ENCODE assay signal across 1 mouse cellular context in the genomic region with DNA sequence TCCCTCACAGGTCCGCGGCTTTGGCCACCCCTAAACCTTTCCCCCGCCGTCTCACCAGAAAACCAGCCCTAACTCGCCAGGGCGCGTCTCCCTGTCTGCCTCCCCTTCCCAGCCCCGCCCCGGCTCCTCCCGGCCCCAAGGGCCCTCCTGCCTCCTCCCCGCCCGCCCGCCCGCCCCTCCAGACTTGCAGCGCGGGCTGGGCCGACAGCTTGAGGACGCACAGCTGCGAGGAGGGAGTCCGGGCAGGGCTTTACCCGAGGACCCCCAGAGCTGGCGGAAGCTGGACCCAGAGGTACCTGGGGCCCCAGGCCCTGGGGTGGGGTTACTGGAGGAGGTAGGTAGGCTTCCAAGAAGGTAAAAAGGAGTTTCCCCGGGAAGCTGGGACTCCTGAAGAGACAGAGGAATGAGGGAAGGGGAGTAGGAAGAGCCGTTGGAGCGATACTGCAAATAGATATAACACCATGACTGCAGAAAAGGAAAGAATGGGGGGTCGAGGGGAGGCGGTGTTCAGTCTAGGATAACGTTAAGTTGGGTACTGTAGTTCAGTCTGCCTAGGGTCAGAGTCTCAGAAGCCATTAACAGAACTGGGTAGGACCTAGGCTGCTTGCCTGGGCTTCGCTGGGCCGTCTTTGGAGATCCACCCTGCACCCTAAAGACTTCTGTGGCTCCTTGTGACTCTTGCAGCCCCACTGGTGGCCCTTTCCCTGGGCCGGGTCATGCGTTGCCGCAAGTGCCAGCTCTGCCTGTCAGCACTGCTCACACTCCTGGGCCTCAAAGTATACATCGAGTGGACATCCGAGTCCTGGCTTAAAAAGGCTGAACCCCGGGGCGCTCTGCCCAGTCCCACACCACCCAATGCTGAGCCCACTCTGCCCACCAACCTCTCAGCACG.
TF ChIP-seq lines count a peak whose summit lies in the region.

No protein-coding gene starts in this region.

TF ChIP-seq in C2C12, 6 proteins besides CTCF, POLR2A, EP300 and RAD21:
- TF ChIP-seq CEBPB (IDR thresholded peaks at IDR 0.05; ENCODE audit: low read depth) (no peak), MYOD1 (IDR thresholded peaks at IDR 0.05; ENCODE audit: control insufficient read depth, insufficient read length, low read depth) (no peak), MAX (IDR thresholded peaks at IDR 0.05) (no peak), USF1 (IDR thresholded peaks at IDR 0.05; ENCODE audit: low read depth) (no peak), FOSL1 (IDR thresholded peaks at IDR 0.05; ENCODE audit: insufficient read depth, low read length, poor library complexity, severe bottlenecking) (no peak), MYOG (IDR thresholded peaks at IDR 0.05; ENCODE audit: control insufficient read depth, extremely low read depth, insufficient read length) (no peak)
TF ChIP-seq in C2C12: peak in this region for 0.
